Mouse (Mus musculus) forebrain, embryonic 12.5 days (tissue): ENCODE results near the gene Nrg4. TPM values are rescaled to one million over a fixed set of nuclear protein-coding genes. Genes with fewer than 3 reads are reported as not detected.

ENCODE experiments used
- ATAC-seq: fragments of 200-750 bp; cut with Nextera tagmentation; 2 replicates; pipeline ENCODE4 v1.8.0; 2017; ENCODE audit warnings: moderate TSS enrichment; ENCODE audit not compliant: low FRiP score
- H3K27ac ChIP-seq: fragments of 300-500 bp; sonication (generic); 2 replicates; pipeline ENCODE4 v1.5.1; 2016; ENCODE audit warnings: mild to moderate bottlenecking
- H3K27me3 ChIP-seq: fragments of 300-500 bp; sonication (generic); 2 replicates; pipeline ENCODE4 v1.6.1; 2016; ENCODE audit warnings: mild to moderate bottlenecking
- H3K36me3 ChIP-seq: fragments of 300-500 bp; sonication (generic); replicated peaks from 2 replicates; pipeline ENCODE4 v1.6.1; 2016; ENCODE audit warnings: mild to moderate bottlenecking
- H3K4me1 ChIP-seq: fragments of 300-500 bp; sonication (generic); 2 replicates; pipeline ENCODE4 v1.6.1; 2016
- H3K4me2 ChIP-seq: fragments of 300-500 bp; sonication (generic); 2 replicates; pipeline ENCODE4 v1.6.1; 2016; ENCODE audit warnings: mild to moderate bottlenecking, moderate library complexity
- H3K4me3 ChIP-seq: fragments of 300-500 bp; sonication (generic); replicated peaks from 2 replicates; pipeline ENCODE4 v1.5.1; 2016; ENCODE audit warnings: mild to moderate bottlenecking
- H3K9ac ChIP-seq: fragments of 300-500 bp; sonication (generic); 2 replicates; pipeline ENCODE4 v1.6.1; 2016; ENCODE audit warnings: mild to moderate bottlenecking
- H3K9me3 ChIP-seq: fragments of 300-500 bp; sonication (generic); 2 replicates; pipeline ENCODE4 v1.6.1; 2016
- WGBS: fragments of 180-500 bp; shearing (Covaris S2); methylation state at CpG from one replicate; pipeline ENCODE4 v1.1.7; 2016; 5-methylcytosine and 5-hydroxymethylcytosine counted together
- polyA plus RNA-seq: library from polyadenylated mRNA; unstranded; fragments of >200 nt; fragmentation: Nextera tagmentation; extraction: Ambion mirVana; gene quantifications from 2 replicates; pipeline ENCODE4 v1.2.1, GENCODE M21; 2016

Nrg4 gene
- polyA plus RNA-seq, 1 experiment from 2014 or later: 2.2 TPM

GRCm38 (mm10) chr9:55172195-55172685 lies 154.4 kb downstream of the Nrg4 start:
- ATAC-seq: no peak
- Histone ChIP-seq H3K9ac (no peak overlapping the region), H3K9me3 (no peaks in the 10 kb centered on the region), H3K27ac (no peak overlapping the region), H3K4me1 (no peaks in the 10 kb centered on the region), H3K27me3 (no peaks in the 10 kb centered on the region), H3K36me3 (no peaks in the 10 kb centered on the region), H3K4me3 (no peak overlapping the region), H3K4me2 (no peak overlapping the region)
- whole genome bisulfite sequencing: 97% methylated on average over 1 of the region's 1 CpGs

- Histone ChIP-seq H3K36me3 (no peaks in the 10 kb centered on the region), H3K27ac (no peak overlapping the region), H3K4me1 (no peaks in the 10 kb centered on the region), H3K4me3 (no peak overlapping the region), H3K27me3 (no peaks in the 10 kb centered on the region), H3K9me3 (no peaks in the 10 kb centered on the region), H3K4me2 (no peak overlapping the region), H3K9ac (no peak overlapping the region)
- WGBS: 88% methylated on average over 7 of the region's 7 CpGs
- ATAC-seq: no peak
Measured at GRCm38 (mm10) chr9:55170655-55171412, 155.8 kb downstream of the Nrg4 start.

Other genes with a start within 250 kb of the Nrg4 start
- 44.8 and 46.5 TPM in 2 replicates for gene Ube2q2, start 178.0 kb downstream of the Nrg4 start, polyA plus RNA-seq
- 86.4 and 87.9 TPM in 2 replicates for gene Fbxo22, start 117.9 kb downstream of the Nrg4 start, polyA plus RNA-seq
- 0.73 and 0.74 TPM in 2 replicates for gene Tmem266, start 69 bp upstream of the Nrg4 start, polyA plus RNA-seq
- 136 and 139 TPM in 2 replicates for gene Etfa, start 185.4 kb upstream of the Nrg4 start, polyA plus RNA-seq
- 0.68 and 0.73 TPM in 2 replicates for gene Isl2, start 211.8 kb upstream of the Nrg4 start, polyA plus RNA-seq